Mouse (Mus musculus) T-cell, adult 2 months (primary cell): ENCODE data around the gene H2-Aa.

Experiments
- DNase-seq: peaks from one replicate; pipeline ENCODE4 v3.0.0; 2022; ENCODE audit warnings: low spot score

Gene H2-Aa

DNA sequence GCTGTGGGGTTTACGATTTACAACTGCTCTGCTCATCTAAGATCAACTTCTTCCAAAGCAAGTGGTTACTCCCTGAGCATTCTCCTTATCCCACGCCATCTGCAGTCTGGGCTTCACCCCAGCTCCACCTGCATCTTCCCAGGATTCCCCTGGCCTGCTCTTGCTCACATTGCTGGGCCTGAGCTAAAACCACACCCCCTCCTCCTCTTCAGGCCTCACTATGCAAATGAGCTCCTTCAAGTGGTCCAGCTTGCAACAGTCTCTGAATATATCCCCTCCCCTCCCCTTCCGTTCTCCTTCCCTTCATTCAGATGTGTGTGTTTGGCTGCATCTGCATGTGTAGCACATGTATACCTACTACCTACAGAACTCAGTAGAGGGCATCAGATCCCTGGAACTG lies 11.7 kb upstream of the H2-Aa start:
- DNase-seq, result no peak

DNA sequence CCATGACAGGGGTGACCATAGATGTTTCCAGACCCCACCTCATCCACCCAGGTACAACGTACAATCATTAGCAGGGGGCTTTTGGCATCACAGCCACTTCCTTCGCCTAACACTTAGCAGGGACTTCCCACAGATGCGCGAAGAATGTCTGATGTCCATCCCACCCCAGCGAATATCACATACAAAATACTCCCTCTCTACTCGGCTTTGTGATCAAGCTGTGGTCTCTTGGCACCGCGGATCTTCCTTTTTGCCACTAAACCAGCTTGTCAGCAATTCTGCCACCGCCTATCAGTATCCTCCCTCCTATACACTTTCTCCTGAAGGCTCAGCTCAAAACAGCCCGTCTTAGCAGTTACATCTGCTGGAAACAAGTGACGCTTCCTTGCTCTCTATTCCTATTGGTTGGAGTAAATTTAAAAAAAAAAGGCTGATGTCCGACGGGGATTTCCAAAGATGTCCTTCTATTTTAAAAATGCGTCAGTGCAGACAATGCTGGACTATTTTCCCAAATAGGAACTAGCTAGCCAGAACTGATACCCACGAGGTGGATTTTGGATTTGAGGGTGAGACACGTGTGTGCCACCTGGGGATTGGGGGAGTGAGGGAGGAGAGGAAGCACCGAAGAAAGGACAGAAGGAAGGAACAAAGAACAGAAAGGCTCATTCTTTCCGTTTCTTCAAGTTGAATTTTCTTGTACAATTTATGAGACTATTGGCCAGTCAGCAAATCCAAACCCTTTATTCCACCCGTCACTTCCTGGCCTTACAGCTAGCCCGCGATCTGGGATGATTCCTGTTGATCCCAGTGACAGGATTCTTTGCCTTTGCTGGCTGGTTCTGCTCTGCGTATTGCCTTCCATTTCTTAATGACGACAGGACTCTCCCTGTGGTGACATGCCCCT lies 8.5 kb upstream of the H2-Aa start:
- peak; percentile 72 for DNase-seq

DNA sequence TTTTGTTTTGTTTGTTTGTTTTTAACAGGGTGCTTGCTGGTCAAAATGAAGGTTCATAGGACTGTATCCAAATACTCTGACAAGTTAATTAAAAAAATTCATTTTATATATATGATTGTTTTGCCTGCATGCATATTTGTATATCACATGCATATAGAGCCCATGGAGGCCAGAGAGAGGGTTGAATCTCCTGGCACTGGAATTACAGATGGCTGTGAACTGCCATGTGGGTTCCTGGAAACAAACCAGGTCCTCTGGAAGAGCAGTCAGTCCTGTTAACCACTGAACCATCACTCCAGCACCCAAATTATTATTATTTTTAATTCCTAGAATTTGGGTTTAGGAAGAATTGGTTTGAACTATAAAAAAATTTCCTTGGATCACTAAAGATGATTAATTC lies 7.7 kb upstream of the H2-Aa start:
- DNase-seq, result no peak

DNA sequence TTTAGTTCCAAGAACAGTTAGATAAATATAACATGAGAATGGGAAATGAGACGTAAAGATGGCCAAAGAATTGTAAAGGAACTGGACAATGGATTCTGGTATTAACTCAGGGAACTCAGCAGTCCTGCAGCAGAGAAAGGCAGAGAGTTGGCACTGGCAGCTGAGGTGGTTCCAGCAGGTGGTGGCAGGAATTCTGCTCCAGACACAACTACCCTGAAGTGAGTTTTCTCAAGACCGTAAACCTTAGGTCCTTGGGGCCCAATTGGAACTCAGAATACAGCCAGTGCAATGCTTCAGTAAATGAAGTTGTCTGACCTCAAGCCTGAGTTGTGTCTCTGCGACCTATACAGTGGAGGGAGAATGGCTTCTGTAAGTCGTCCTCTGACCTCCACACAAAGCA lies 6.6 kb upstream of the H2-Aa start:
- no peak for DNase-seq

DNA sequence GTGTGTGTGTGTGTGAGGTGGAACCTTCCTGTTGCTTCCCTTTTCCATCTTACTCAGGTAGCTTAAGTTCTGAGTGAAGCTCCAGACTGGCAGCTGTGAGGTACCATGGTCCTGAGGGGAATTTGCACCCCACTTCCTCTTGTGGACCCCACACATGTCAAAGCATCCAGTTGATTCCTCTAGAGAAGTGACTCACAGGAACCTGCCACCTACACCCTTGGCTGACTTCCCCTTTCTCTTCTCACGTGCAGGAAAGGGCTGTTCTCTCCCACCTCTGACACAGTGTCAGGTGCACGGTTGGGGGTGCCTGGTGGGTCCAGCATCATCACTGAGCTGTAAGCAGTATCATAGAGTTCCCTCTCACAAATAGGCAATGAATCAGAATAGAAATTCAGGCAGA lies 5.9 kb upstream of the H2-Aa start:
- DNase-seq, result peak; percentile 55

DNA sequence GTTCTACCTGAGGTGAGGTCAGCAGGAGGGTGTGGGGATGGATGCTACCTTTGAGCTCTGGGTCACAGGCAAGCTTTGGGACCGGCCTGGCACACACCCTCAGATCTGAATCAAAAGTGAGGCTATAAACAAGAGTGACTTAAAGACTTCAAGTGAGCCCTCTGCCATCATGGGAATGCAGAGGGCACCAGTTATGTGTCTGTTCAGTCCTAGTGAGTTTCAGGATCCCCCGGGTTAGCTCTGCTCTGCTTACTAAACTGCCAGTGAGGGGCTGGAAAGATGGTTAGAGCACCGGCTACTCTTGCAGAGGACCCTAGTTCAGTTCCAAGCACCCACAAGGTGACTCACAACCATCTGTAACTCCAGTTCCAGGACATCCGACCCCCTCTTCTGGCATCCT lies 4.9 kb upstream of the H2-Aa start:
- no peak for DNase-seq

DNA sequence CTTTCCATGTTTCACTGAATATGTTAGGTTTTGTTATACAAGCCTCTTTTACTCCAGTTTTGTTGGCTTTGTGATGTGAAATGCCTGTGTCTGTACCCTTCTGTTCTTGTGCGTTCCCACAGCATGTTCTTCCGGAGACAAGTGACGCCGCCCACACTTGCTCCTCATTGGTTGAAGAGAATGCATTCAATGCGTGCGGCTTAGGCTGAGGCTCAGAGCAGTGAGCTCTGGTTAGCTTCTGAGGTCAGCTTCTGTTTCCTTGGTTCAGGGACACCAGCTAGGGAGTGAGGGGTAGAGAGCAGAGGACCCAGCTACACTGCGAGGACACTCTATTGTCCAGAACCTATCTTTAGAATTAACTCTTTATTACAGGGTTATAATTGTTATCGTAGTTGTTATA lies 4.0 kb upstream of the H2-Aa start:
- DNase-seq, result peak; percentile 80

DNA sequence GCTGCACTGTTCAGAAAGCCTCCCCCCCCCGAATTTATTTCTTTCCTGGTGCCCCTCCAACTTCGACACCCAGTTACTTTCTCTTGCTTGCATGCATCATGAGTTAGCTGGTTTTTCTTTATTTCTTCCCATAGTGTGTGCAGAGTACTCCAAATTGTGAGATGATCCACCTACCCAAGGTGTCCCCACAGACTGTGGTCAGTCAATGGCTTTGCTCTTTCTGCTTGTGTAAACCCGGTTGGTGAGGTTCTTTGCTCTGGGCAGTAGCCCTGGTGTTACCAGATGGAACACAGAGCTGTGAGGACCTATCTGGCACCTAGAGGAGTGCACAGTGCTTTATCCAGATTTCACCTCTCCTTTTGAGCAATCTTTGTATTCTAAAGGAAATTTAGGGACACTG lies 508 bp upstream of the H2-Aa start:
- no peak for DNase-seq

DNA sequence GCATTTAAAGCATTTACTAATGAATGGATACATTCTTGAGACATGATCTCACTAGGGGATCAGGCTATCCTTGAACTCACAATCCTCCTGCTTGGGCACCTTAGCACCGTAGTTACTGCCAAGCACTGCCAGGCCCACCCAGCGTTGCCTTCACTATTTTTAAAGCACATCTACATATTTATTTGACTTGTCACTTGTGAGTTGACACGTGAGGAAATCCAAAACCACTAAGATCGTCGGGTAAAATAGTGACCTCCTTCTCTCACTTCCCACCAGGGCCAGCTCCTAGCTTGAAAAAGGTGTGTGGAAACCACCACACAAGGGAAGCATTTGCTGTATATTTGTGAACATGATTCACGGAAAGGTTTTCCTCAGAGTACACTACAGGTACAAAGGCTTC lies 624 bp downstream of the H2-Aa start:
- DNase-seq, result no peak

DNA sequence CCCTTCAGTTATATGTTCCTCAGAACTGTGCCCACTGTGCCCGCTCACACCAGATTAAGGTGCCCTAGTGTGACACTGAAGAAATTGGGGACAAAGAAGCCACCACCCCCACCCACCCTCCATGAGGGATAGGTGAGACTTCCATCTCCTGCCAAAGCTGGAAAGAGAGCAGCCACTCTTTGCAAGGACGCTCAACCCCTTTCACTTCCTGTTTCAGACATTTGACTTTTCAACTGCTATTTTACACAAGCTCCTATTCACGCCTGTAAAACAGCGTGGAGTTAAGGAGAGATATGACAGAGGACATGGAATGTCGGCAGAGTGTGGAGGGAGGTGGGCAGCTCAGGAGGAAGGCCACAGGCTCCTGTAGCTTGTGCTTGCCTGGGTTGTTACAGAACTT lies 1.1 kb downstream of the H2-Aa start:
- no peak for DNase-seq

DNA sequence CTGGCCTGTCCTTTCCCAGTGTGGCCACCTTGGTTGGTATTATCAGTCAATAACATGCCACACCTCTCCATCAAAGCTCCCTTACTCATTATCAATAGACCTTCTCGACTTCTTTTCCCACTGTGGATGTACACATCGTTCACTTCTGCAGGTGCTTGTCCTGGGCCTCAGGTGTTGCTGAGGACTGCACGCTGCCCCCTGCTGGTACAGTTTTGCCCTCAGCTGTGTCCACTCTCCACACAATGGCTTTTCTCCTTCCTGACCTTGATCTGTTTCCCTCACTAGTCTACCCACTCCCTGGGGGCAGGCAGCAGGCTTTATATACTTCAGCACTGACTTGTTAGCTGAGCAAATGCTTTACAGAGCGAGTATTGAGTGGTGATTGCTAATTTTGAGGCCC lies 1.8 kb downstream of the H2-Aa start:
- DNase-seq, result peak; percentile 39

DNA sequence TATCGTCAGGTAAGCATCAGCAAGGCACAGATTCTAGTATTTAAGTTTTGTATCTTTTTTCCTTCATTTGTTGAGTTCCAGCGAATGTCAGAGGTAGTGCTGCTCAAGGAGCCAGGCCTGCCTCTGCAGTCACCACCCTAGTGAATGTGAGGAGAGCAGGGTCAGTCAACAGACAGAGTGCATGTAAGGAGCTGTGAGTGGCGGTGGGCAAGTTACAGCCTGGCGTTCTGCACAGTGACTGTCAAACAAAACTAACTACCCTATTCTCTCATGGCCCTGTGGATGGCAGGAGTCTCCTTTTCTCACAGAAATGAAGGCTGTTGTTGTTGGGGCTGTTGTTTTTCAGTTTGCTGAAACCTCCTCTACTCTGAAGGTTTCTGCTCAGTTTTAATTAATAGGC lies 2.3 kb downstream of the H2-Aa start:
- DNase-seq, result no peak

DNA sequence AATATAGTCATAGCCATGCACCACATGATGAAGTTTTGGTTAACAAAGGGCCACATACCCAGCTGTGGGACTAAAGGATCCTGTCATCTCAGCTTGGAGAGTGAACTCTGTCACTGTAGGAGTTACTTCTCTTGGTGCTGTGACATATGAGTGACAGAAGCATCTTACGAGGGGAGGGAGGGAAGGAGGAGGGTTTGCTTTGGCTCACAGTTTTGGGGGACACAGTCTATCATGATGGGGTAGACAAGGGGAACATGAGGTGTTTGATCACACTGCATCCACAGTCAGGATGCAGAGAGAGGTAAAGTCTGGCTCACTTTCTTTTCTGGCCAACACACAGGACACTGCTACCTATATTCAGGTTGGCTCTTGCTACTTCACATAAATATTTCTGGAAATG lies 5.8 kb downstream of the H2-Aa start:
- DNase-seq, result no peak

DNA sequence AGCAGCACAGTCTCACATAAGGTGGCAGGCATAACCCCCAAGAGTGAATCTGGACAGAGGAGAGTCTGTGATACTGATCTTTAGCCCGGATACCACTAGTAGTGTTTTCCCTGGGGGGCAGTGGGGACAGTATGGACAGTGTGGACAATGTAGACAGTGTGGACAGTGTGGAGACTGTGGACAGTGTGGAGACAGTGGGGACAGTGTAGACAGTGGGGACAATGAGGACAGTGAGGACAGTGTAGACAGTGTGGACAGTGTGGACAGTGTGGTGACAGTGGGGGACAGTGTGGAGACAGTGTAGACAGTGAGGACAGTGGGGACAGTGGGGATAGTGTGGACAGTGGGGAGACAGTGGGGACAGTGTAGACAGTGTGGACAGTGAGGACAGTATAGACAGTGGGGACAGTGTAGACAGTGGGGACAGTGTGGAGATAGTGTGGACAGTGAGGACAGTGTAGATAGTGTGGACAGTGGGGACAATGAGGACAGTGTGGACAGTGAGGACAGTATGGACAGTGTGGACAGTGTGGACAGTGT lies 7.1 kb downstream of the H2-Aa start:
- no peak for DNase-seq

DNA sequence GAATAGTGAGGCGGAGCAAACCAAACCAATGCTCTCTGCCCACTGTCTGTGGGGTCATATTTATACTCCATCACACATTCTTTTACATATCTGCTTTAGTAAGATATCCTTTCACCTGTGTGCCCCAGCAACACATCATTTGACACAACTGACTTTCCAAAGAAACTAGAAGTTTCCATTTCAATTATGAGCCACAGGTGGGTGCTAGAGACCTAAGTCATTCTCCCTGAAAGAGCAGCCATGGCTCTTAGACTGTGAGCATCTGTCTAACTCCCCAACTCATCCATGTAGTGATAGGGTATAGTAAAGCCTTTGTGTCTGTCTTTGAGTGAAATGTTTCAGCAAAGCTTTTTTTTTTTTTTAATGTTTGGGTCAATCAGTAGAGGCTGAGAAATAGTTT lies 15.5 kb downstream of the H2-Aa start:
- DNase-seq, result no peak

DNA sequence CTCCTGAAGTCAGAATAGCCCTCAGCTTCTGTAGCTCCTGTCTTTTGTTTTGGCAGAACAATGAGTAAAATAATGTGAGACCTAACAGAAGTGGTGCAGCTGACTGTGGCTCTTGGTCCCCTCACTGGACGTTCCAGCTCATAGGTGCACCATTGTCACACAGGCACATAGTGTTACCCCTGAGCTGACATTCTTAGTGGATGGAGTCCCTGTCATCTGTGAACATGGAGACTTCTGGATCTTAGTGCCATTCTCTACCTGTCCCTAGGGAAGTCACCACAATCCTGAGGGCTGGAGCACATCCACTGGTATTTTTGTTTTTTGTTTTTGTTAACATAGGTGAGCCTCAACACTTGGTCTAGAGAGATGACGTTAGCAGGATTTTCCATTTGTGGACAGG lies 16.7 kb downstream of the H2-Aa start:
- no peak for DNase-seq

DNA sequence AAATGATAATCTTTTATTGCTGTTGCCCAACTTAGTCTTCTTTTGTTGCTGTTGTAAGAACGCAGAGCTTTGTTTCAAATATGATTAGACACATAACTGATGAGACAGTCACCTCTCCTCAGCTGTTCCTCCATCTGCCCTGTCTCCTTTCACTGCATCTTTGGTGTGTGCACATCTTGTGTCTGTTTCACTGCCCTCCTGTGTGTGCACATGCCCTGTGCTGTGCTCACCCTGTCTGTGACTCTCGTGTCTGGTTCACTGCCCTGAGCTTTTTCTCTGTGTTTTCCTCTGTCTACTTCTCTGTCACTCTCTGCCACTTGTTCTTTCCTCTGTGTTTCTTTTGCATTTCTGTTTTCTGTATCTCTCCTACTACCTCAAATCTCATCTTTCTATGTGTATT lies 17.4 kb downstream of the H2-Aa start:
- no peak for DNase-seq

DNA sequence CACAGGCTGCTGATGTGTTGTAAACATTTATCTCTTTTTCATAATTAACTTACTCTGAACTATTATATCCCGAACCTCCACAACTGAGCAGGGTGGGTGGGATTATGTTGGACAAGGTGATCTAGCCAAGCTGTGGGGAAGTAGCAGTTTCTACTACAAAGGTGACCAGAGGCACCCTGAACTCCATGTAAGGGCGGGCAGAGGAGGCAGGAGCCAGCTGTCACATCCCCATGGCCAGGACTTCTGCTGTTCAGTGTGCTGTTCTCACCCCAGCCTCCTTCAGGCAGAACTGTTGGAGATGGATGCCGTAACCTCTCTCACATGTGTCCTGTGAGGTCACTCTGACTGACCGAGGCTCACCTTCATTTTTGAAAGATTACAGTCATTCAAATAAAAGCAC lies 17.8 kb downstream of the H2-Aa start:
- no peak for DNase-seq

DNA sequence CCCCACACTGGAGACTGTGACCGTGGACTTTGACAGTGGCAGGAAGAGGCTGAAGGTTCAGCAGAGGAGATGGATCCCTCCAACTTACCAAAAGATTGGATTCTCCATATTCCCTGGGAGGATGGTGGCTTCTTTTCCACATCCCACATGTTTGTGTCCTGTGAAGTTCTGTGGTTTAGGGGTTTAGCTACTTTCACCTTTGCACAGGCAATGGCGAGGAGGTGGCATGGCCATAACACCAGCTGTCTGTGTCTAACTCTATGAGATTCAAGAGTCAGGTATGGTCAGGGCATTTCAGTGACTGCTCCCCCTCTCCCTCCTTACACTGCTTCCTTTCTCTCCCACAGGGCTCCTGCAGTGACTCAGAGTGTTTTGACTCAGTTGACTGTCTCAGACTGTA lies 18.9 kb downstream of the H2-Aa start:
- DNase-seq, result no peak

DNA sequence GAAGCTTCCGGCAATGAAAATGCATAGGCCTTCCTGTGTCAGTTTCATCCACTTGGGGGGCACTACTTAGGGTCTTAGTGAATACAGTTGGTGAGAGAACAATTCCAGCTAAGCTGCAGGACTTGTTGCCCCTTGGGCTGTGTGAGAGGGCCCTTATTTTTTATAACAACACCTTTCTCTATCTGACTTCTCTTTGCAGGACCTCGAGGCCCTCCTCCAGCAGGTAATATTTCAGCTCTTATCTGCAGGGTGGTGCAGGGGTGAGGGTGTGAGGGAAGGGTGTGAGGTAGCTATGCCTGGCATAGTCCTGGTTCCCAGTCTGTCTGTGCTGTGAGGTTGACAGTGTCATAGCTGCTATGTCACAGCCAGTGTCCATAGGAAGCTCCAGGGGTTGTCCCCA lies 19.4 kb downstream of the H2-Aa start:
- no peak for DNase-seq

DNA sequence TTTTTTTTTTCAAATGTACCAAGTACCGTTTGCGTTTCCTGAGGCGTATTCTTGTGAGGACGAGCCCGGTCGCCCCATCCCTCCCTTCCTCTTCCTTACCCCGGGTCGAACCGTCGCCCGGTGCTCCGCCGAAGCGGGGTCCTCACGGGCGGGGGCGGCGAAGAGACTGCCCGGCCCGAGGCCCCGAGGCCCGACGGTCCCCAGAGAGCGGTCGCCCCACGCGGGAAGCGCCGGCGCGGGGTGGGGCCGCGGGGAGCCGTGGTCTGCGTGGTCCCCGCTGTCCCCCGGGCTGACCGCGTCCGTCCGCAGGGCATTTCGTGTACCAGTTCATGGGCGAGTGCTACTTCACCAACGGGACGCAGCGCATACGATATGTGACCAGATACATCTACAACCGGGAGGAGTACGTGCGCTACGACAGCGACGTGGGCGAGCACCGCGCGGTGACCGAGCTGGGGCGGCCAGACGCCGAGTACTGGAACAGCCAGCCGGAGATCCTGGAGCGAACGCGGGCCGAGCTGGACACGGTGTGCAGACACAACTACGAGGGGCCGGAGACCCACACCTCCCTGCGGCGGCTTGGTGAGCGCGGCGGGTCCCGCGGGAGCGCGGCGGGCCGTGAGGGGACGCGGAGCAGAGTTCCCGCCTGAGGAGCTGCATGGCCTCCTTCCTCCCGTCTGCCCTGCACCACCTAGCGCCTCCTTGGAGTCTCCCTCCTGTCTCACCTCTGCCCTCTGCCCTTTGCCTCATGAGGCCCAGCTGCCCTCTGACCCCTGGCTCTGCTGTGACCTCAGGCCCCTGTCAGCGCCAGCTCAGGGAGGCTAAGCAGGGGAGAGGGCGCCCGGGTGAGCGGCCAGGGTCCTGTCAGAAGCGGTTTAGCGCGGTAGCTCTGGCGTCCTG lies 22.9 kb downstream of the H2-Aa start:
- DNase-seq, result peak; percentile 14

DNA sequence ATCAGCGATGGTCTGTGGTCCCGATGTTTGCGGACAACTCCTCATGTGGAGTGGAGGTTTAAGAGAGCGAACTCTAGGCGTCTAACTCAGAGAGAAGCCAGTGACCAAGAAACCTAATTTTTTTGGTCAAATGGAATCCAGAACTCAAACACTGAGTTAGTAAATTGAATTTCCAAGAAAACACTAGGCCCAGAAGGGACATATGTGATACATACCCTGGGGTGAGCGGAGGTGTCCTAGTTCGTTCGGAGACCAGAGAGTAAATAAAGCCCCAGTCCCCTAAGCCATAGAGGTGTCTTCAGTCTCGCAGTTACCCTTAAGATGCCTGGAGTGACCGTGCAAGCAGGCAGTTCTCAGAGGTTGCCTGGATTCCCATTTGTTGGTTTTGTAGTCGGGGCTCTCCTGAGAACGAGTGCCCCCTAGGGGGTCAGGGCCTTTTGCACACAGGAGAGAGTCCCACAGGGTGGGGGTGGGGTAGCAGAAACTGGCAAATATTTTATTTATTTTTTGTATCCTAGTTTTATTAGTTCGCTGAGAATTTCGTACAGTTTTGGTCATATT lies 23.7 kb downstream of the H2-Aa start:
- DNase-seq, result no peak

DNA sequence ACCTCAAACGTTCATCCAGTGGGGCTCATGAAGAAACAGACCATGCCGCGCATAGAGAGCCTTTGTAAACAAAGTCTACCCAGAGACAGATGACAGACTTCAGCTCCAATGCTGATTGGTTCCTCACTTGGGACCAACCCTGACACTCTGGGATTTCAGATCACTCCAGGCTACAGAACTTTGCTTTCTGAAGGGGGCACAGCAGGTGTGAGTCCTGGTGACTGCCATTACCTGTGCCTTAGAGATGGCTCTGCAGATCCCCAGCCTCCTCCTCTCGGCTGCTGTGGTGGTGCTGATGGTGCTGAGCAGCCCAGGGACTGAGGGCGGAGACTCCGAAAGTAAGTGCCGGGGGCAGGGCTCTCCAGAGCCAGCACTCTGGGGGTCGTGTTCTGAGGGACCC lies 24.6 kb downstream of the H2-Aa start:
- peak; percentile 72 for DNase-seq
